Mouse (Mus musculus) fat pad, adult 2 months (tissue): ENCODE measurements around the gene Mlx.

Source experiments
- DNase-seq: peaks from one replicate; pipeline ENCODE4 v3.0.0-alpha.2; 2011; ENCODE audit warnings: low read depth, low spot score; ENCODE audit errors: extremely low read depth

The Mlx gene

DNA sequence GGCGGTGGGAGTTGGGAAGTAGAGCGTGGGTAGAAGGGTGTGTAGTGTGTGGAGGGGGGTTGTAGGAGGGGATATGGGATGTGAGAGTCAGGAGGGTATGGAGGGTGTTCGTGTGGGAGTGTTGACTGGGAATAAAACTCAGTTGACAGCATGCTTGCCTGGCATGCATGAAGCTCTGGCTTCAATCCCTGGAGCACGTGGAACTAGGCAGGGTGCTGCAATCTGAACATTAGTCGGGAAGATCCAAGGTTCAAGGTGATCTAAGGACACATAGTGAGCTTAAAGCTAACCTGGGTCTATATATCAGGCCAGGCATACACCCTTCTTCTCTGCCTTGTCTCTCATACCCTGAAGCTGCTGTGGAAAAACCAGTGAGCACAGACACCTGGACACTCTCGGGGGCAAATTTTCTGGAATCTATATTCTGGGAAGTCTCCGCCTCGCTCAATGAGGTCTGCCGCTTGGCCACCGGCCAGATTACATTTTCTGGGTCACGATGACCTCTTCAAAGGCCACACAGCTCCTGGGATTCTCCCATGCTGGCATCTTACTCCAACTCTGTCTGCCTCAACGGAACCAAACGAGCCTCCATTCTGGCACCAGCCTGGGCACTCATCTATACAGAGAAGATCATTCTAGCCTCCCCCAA is 47.3 kb downstream of the Mlx start:
- no peak for DNase-seq

GRCm38 (mm10) chr11:101137000-101137399 is 49.9 kb downstream of the Mlx start:
- DNase-seq: no peak

GRCm38 (mm10) chr11:101138536-101139181 is 51.6 kb downstream of the Mlx start:
- no peak for DNase-seq

DNA sequence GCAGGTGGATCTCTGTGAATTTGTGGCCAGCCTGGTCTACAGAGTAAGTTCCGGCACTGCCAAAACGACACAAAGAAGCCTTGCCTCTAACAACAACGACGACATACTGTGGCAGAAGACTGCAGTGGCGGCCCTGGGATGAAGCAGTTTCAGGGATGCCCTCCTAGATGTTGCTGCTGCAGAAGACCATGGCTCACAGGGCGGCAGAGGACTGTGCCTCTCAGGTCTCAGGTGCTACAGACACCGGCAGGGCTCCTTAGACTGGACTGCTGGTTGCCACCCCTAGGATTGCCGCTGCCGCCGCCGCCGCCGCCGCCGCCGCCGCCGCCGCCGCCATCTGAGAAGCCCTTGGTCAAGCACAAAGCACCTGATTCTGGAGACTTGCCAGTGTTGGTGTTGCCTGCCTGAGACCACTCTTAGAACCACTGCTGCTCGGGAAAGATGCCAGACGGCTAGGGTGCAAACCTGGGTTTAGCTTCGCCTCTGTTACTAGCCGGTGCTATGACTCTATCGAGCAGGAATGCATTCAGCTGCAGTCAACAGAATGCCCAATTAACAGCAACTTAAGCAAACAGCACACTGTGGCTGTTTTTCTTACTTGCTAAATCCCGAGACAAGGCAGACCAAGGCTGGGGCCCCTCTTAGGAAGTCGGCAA is 53.2 kb downstream of the Mlx start:
- DNase-seq: no peak

GRCm38 (mm10) chr11:101141088-101141487 is 54.0 kb downstream of the Mlx start:
- no peak for DNase-seq
